Mouse (Mus musculus) liver, postnatal 0 days (tissue): ENCODE data around the gene Trp53tg5. TPM values are rescaled to one million over a fixed set of nuclear protein-coding genes. Genes with fewer than 3 reads are reported as not detected.

Experiments
- ATAC-seq: fragments of 200-750 bp; cut with Nextera tagmentation; 2 replicates; pipeline ENCODE4 v1.8.0; 2017; ENCODE audit warnings: mild to moderate bottlenecking, moderate library complexity
- DNase-seq: peaks from one replicate; pipeline ENCODE4 v3.0.0-alpha.2; 2016
- H3K27ac ChIP-seq: fragments of 300-500 bp; sonication (generic); 2 replicates; pipeline ENCODE4 v1.5.1; 2014; ENCODE audit warnings: antibody characterized with exemption, moderate library complexity, mild to moderate bottlenecking, low read depth
- H3K27me3 ChIP-seq: fragments of 300-500 bp; sonication (generic); 2 replicates; pipeline ENCODE4 v1.6.1; 2014; ENCODE audit warnings: low read length, control low read depth, mixed read lengths; ENCODE audit not compliant: insufficient read depth
- H3K36me3 ChIP-seq: fragments of 300-500 bp; sonication (generic); replicated peaks from 2 replicates; pipeline ENCODE4 v1.6.1; 2014; ENCODE audit warnings: mild to moderate bottlenecking, control low read depth, low read length, moderate library complexity, mixed read lengths; ENCODE audit not compliant: insufficient read depth
- H3K4me1 ChIP-seq: fragments of 300-500 bp; sonication (generic); 2 replicates; pipeline ENCODE4 v1.6.1; 2014; ENCODE audit warnings: antibody characterized with exemption, mild to moderate bottlenecking, control low read depth; ENCODE audit not compliant: insufficient read depth
- H3K4me2 ChIP-seq: fragments of 300-500 bp; sonication (generic); 2 replicates; pipeline ENCODE4 v1.6.1; 2014; ENCODE audit warnings: low read depth, mild to moderate bottlenecking, low read length, moderate library complexity, mixed read lengths
- H3K4me3 ChIP-seq: fragments of 300-500 bp; sonication (generic); 2 replicates; pipeline ENCODE4 v1.5.1; 2014; ENCODE audit warnings: low read depth, low read length
- H3K9ac ChIP-seq: fragments of 300-500 bp; sonication (generic); replicated peaks from 2 replicates; pipeline ENCODE4 v1.6.1; 2014; ENCODE audit warnings: mild to moderate bottlenecking, moderate library complexity
- H3K9me3 ChIP-seq: fragments of 300-500 bp; sonication (generic); 2 replicates; pipeline ENCODE4 v1.6.1; 2016; ENCODE audit warnings: mild to moderate bottlenecking, control low read depth, low read length, mixed read lengths
- CTCF ChIP-seq: sonication (generic); IDR thresholded peaks from 2 replicates; pipeline ENCODE4 v1.5.1; 2016; ENCODE audit warnings: antibody characterized with exemption, low read depth
- EP300 ChIP-seq: IDR thresholded peaks from 2 replicates; pipeline ENCODE4 v1.6.1; 2016; ENCODE audit warnings: antibody characterized with exemption, low read depth, mild to moderate bottlenecking
- whole genome bisulfite sequencing: fragments of 180-500 bp; shearing (Covaris S2); extraction: QIAGEN DNeasy Blood & Tissue Kit; methylation state at CpG from one replicate; pipeline ENCODE4 v1.1.7; 2014; ENCODE audit not compliant: insufficient replicate concordance; 5-methylcytosine and 5-hydroxymethylcytosine counted together
- polyA plus RNA-seq: library from polyadenylated mRNA; unstranded; fragments of >200 nt; fragmentation: Nextera tagmentation; extraction: Ambion mirVana; gene quantifications from 2 replicates; pipeline ENCODE4 v1.2.1, GENCODE M21; 2015

Gene Trp53tg5
- polyA plus RNA-seq, 1 experiment from 2014 or later, result not detected

- H3K4me1 ChIP-seq, result peaks cover 25% of the 10 kb centered on the region
- no peak for TF ChIP-seq EP300
- no peak for TF ChIP-seq CTCF
- WGBS, result 43% methylated on average over 6 of the region's 6 CpGs
- peak overlapping the region; percentile 63 for H3K4me2 ChIP-seq
- no peak overlapping the region for H3K9ac ChIP-seq
- peak overlapping the region; percentile 36 for H3K4me3 ChIP-seq
- peaks cover 2% of the 10 kb centered on the region for H3K36me3 ChIP-seq
- DNase-seq, result no peak
- ATAC-seq, result no peak
- H3K9me3 ChIP-seq, result no peaks in the 10 kb centered on the region
- peak overlapping the region; percentile 50 for H3K27ac ChIP-seq
- H3K27me3 ChIP-seq, result 0 out of 2 replicates have a peak, but pooled peaks cover 6% of the 10 kb centered on the region
Measured at GRCm38 (mm10) chr2:164437710-164438109, 35.8 kb downstream of the Trp53tg5 start.

GRCm38 (mm10) chr2:164436961-164437360 is 36.6 kb downstream of the Trp53tg5 start:
- peaks cover 2% of the 10 kb centered on the region for H3K36me3 ChIP-seq
- peak overlapping the region; percentile 36; the same call in 1 of the 2 replicates for H3K4me3 ChIP-seq
- H3K9ac ChIP-seq, result peak overlapping the region; percentile 46
- 37% methylated on average over 3 of the region's 3 CpGs for WGBS
- peaks cover 25% of the 10 kb centered on the region for H3K4me1 ChIP-seq
- TF ChIP-seq EP300 (no peak), CTCF (no peak)
- DNase-seq (no peak), ATAC-seq (peak; percentile 19)
- H3K9me3 ChIP-seq, result no peaks in the 10 kb centered on the region
- 0 out of 2 replicates have a peak, but pooled peaks cover under 1% of the 10 kb centered on the region for H3K27me3 ChIP-seq
- peak overlapping the region; percentile 63 for H3K4me2 ChIP-seq
- peak overlapping the region; percentile 50 for H3K27ac ChIP-seq

- Histone ChIP-seq H3K4me1 (peaks cover 28% of the 10 kb centered on the region), H3K9ac (peak overlapping the region; percentile 46), H3K27ac (peak overlapping the region; percentile 50), H3K4me2 (peak overlapping the region; percentile 63), H3K36me3 (peaks cover 2% of the 10 kb centered on the region), H3K4me3 (peak overlapping the region; percentile 20; the same call in 1 of the 2 replicates), H3K9me3 (no peaks in the 10 kb centered on the region), H3K27me3 (no peaks in the 10 kb centered on the region)
- DNase-seq (no peak), ATAC-seq (no peak)
- WGBS, result 20% methylated on average over 8 of the region's 8 CpGs
- TF ChIP-seq CTCF (no peak), EP300 (no peak)
Measured at GRCm38 (mm10) chr2:164436215-164436913, 37.2 kb downstream of the Trp53tg5 start.

GRCm38 (mm10) chr2:164435216-164436090 is 38.1 kb downstream of the Trp53tg5 start:
- TF ChIP-seq CTCF (no peak), EP300 (no peak)
- Histone ChIP-seq H3K4me2 (peak overlapping the region; percentile 63), H3K4me1 (peaks cover 36% of the 10 kb centered on the region), H3K9me3 (no peaks in the 10 kb centered on the region), H3K4me3 (0 out of 2 replicates have a peak overlapping the region, but pooled peaks have one; percentile 4), H3K27ac (peak overlapping the region; percentile 50), H3K36me3 (peaks cover 5% of the 10 kb centered on the region), H3K9ac (peak overlapping the region; percentile 46), H3K27me3 (no peaks in the 10 kb centered on the region)
- DNase-seq (no peak), ATAC-seq (no peak)
- 24% methylated on average over 5 of the region's 5 CpGs for WGBS

GRCm38 (mm10) chr2:164434681-164435080 is 38.8 kb downstream of the Trp53tg5 start:
- H3K27ac ChIP-seq, result peak overlapping the region; percentile 50
- DNase-seq (no peak), ATAC-seq (no peak)
- H3K9ac ChIP-seq, result no peak overlapping the region
- 0 out of 2 replicates have a peak overlapping the region, but pooled peaks have one; percentile 4 for H3K4me3 ChIP-seq
- H3K27me3 ChIP-seq, result no peaks in the 10 kb centered on the region
- H3K36me3 ChIP-seq, result peaks cover 8% of the 10 kb centered on the region
- H3K4me2 ChIP-seq, result peak overlapping the region; percentile 63
- WGBS, result 45% methylated on average over 3 of the region's 3 CpGs
- TF ChIP-seq CTCF (no peak), EP300 (no peak)
- H3K9me3 ChIP-seq, result no peaks in the 10 kb centered on the region
- H3K4me1 ChIP-seq, result peaks cover 36% of the 10 kb centered on the region

- Histone ChIP-seq H3K9me3 (no peaks in the 10 kb centered on the region), H3K27ac (peak overlapping the region; percentile 70), H3K4me3 (peak overlapping the region; percentile 23; the same call in 1 of the 2 replicates), H3K9ac (peak overlapping the region; percentile 48; the same call in 1 of the 2 replicates), H3K27me3 (no peaks in the 10 kb centered on the region), H3K4me1 (peaks cover 28% of the 10 kb centered on the region), H3K4me2 (peak overlapping the region; percentile 63), H3K36me3 (peaks cover 20% of the 10 kb centered on the region)
- TF ChIP-seq EP300, result no peak
- TF ChIP-seq CTCF, result no peak
- 46% methylated on average over 9 of the region's 9 CpGs for WGBS
- DNase-seq (no peak), ATAC-seq (peak; percentile 4; the same call in 1 of the 2 replicates)
Measured at GRCm38 (mm10) chr2:164433278-164433895, 40.1 kb downstream of the Trp53tg5 start.
